Mouse (Mus musculus) mouse embryonic stem cell (cell line): ENCODE data around the gene Rev1.
"Not testable (repeated sequence)": the region's sequence is repeated elsewhere in the genome, so short reads cannot be mapped to it uniquely, and the experiment has no call there.

Experiments
- in situ Hi-C, 2 experiments: fragments of 300-500 bp; cut with MboI; formaldehyde crosslinking; loops; 1 replicate in 1 of 2; 3 replicates in 1 of 2; pipeline ENCODE4 v1.14.3; 2019 to 2020; ENCODE audit warnings: low sequenced_read_pairs in 2 of 2, low pct_unique_long_range_greater_than_20kb in 1 of 2, mixed read lengths in 1 of 2; ENCODE audit not compliant: unreplicated experiment in 1 of 2

Rev1 gene

DNA sequence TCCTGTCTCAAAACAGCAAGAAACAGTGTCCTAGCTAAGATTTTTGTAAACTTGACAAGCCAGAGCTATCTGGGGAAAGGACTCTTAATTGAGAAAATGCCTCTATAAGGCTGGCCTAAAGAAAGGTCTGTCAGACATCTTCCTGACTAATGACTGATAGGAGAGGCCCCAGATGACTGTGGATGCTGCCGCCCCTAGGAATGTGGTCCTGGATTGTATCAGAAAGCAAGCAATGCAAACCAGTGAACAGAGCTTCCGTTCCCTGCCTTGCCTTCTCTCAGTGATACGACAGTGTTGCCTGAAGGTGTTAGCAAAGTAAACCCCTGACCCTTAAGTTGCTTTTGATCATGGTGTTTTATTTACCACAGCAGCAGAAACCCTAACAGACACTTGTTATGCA is 25.8 kb downstream of the Rev1 start:
- in situ Hi-C loops = no loop called here

DNA sequence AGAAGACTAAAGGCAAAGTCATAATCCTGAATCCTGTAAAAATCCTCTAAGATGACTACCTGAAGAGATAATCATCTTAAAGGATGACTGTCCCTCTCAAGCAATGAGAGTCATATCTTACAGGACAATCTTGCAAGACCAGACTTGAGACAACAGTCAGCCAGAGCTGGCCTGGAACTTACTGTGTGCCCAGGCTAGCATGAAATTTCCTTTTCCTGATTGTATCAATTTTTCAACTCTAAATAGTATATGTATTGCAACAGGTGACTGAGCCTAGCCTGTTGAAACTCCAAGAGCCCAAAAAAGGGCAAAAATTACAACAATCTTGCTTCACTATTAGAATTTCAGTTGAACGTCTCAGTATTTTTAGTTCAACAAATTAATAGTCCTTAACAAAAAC is 26.4 kb downstream of the Rev1 start:
- in situ Hi-C loops = no loop called here

GRCm38 (mm10) chr1:38081316-38081715 is 48.3 kb downstream of the Rev1 start:
- in situ Hi-C loops = no loop called here

GRCm38 (mm10) chr1:38071326-38071725 is 58.3 kb downstream of the Rev1 start:
- in situ Hi-C loops = no loop called here

DNA sequence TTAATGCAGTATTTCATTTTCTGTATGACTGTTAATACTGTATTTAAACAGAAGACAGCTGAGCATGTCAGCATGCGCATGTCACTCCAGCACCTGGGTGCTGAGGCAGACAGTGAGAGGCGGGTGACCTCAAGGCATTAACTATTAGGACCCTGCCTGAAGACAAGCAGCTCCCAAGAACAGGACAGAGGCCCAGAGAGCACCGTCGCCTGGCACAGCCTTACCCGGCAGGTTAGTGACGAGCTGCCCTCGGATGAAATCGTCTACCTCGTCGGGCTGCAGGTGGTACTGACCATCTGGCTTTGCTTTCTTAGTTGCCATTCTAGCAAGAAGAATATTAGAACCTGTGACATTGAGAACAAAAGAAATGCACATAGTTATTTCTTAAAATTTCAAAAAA is 62.3 kb downstream of the Rev1 start:
- in situ Hi-C loops = no loop called here

- in situ Hi-C loops = not testable (repeated sequence)
Measured at GRCm38 (mm10) chr1:38062156-38062555, 67.4 kb downstream of the Rev1 start.

- in situ Hi-C loops = no loop called here
Measured at GRCm38 (mm10) chr1:38058417-38058816, 71.2 kb downstream of the Rev1 start.

DNA sequence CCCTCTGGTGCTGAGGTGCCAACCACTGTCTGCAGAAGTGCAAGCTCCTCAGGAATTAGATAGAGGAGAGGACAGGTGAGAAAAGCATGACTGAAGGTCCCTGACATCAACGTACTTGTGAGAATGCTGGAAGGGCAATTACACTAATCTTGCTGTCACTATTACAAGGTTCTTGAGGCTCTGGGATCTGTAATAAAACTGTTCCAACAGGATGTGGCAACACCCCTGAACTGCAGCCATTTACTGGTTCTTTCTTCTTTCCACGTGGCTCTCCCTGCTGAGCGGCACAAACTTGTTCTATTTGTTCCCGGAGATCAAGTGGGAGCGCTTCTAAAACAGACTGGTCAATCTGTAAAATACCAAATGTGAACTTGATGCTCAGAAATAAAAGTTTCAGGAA is 74.4 kb downstream of the Rev1 start:
- in situ Hi-C loops = no loop called here

GRCm38 (mm10) chr1:38049562-38049961 is 80.0 kb downstream of the Rev1 start:
- in situ Hi-C loops = no loop called here

DNA sequence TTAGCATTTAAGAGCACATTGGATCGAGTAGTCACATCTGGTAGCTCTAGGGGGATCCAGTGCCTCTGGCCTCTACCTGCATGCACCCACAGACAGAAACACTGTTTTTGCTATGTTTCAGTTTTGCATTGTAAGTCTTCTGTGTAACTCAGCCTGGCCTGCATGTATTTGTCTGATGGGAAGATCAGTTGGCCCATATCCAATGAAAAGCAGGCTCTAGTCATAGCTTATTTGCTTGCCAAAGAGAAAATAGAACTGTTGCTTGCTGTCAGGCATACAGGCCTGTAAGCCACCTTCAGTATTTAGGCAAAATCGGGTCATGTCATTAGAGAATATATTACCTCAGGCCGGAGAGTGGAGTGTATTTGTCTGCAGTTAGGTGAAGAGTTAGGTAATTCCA is 81.5 kb downstream of the Rev1 start:
- in situ Hi-C loops = no loop called here

DNA sequence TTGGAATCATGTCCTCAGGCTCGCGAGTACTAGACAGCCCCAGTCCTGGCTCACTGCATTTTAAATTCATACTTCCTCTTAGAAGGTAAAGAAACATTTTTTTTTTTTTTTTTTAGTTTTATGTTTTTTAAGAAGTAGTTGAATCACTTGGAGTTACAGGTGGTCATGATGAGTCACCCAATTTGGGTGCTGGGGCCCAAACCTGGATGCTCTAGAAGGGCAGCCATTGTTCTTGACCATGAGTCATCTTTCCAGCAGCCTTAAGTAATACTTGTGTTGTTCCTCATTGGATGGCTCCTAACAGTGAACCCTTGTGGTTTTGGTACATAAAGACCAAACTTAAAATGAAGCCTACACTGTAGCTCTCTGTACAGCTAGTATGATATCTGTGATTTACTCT is 90.7 kb downstream of the Rev1 start:
- in situ Hi-C loops = no loop called here

- in situ Hi-C loops = no loop called here
Measured at GRCm38 (mm10) chr1:38037375-38037774, 92.2 kb downstream of the Rev1 start.

DNA sequence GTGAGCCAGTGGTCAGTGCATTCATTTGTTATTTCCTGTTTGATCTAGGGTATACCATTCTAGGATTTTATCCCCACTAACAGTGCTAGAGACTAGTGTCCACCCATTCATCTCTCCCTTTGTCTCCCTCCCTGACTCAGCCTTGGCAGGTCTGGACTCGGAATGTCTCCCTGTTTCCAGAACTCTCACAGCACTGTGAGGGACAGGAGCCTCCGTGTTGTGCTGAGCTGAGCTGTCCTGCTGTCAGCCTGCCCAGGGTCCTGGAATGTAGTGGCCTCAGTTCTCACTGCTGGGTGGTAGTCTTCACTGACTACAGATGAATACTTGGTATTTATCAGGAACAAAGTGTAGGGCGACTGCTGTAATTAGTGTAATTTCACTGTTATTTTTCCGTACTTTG is 94.1 kb downstream of the Rev1 start:
- in situ Hi-C loops = no loop called here

- in situ Hi-C loops = no loop called here
Measured at GRCm38 (mm10) chr1:38031391-38031790, 98.2 kb downstream of the Rev1 start.

GRCm38 (mm10) chr1:38027301-38027700 is 102.3 kb downstream of the Rev1 start:
- in situ Hi-C loops = no loop called here

- in situ Hi-C loops = no loop called here
Measured at GRCm38 (mm10) chr1:38014551-38015203, 114.9 kb downstream of the Rev1 start.

DNA sequence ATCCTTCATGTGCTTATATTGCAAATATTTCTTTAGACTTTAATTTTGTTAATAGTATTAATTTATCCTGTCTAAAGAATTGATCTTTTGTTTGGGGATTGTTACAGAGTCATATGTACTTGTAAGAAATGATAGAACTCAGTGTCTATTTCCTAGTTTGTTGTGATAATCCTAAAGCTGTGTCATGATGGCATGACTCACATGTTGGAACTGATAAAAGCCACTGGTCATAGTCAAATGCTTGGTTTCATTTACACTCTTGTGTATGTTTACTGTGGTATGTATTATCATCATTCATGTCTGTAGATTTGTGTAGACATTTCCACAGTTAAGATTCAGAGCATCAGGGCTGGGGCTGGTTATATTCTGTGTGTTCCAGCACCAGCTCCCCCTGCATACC is 117.1 kb downstream of the Rev1 start:
- in situ Hi-C loops = no loop called here

GRCm38 (mm10) chr1:38012104-38012503 is 117.5 kb downstream of the Rev1 start:
- in situ Hi-C loops = no loop called here

DNA sequence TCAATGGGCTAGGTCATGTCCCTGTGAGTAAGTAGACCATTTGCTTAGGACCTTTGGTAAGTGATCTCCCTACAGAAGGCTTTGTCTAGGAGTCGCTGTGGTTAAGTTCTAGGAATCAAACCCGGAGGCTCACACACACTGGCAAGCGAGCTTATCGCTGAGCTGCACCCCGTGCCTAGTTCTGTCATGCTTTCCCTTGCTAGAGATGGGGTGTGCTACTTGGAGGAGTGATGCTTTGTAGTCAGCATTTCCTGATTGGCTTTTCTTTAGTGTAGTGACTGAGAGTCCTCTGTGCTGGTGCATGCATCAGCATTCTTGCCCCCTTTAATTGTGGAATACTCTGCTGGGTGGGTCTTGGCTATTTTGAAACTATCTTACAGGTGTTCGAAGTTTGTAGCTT is 118.0 kb downstream of the Rev1 start:
- in situ Hi-C loops = no loop called here

DNA sequence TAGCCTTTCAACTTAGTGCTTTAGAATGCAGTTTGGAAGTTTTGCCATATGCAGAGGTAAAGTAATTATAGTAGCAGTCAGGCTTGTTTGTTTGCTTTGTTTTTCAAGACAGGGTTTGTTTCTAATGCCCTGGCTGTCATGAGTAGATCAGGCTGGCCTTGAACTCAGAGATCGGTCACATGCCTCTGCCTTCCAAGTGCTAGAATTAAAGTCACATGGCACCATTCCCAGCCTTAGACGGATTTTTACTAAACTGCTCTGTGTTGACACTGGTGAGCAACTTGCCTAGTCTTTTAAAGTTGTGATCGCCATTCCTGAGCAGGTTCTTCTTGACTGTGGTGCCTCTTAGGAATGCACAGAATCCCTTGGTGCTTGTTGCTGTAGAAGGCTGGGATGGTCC is 122.9 kb downstream of the Rev1 start:
- in situ Hi-C loops = no loop called here

DNA sequence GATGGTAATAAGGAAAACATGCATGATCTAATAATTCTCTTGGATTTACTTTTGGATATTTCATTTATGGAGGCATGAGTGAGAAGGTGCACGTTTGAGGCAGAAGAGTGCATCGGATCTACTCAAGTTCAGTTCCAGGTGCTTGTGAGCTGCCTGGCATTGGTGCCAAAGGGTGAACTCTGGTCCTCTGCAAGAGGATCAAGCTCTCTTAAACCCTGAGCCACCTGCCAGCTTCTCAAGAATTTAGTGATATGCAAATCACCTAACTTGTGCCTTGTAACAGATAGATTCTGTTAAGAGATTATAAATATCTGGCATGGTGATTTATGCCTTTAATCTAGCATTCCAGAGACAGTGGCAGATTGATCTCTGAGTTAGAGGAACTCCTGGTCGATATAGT is 126.6 kb downstream of the Rev1 start:
- in situ Hi-C loops = no loop called here
